Mouse (Mus musculus) thymus, postnatal 0 days (tissue): ENCODE data around the gene Wdr13. TPM values are rescaled to one million over a fixed set of nuclear protein-coding genes. Genes with fewer than 3 reads are reported as not detected.
A peak's percentile ranks its signal among the peaks of the same experiment; 100 is the strongest.
"Not testable (repeated sequence)": the region's sequence is repeated elsewhere in the genome, so short reads cannot be mapped to it uniquely, and the experiment has no call there.

Experiments used
- DNase-seq: peaks from one replicate; pipeline ENCODE4 v3.0.0-alpha.2; 2015; ENCODE audit warnings: low spot score
- polyA plus RNA-seq: library from polyadenylated mRNA; unstranded; fragments of >200 nt; fragmentation: Nextera tagmentation; extraction: Ambion mirVana; gene quantifications from 2 replicates; pipeline ENCODE4 v1.2.1, GENCODE M21; 2015

Gene Wdr13
- polyA plus RNA-seq, 1 experiment from 2014 or later = 13.3 TPM

GRCm38 (mm10) chrX:8105019-8105418 is 27.7 kb downstream of the Wdr13 start:
- DNase-seq = no peak

GRCm38 (mm10) chrX:8102213-8102668 is 30.5 kb downstream of the Wdr13 start:
- DNase-seq = no peak

- peak; percentile 19 for DNase-seq
These were observed 31.7 kb downstream of the Wdr13 start for GRCm38 (mm10) chrX:8101017-8101416.

- no peak for DNase-seq
These were observed 33.3 kb downstream of the Wdr13 start for GRCm38 (mm10) chrX:8099435-8099834.

- peak; percentile 95 for DNase-seq
These were observed 35.9 kb downstream of the Wdr13 start for GRCm38 (mm10) chrX:8096787-8097242.

GRCm38 (mm10) chrX:8096068-8096786 is 36.5 kb downstream of the Wdr13 start:
- DNase-seq = not testable (repeated sequence)

GRCm38 (mm10) chrX:8095546-8095945 is 37.1 kb downstream of the Wdr13 start:
- no peak for DNase-seq

- not testable (repeated sequence) for DNase-seq
These were observed 41.7 kb downstream of the Wdr13 start for GRCm38 (mm10) chrX:8090954-8091347.

- DNase-seq = peak; percentile 73
These were observed 42.2 kb downstream of the Wdr13 start, which contains the start of gene Was for GRCm38 (mm10) chrX:8090346-8090953. Gene Was, minus strand, starts transcription at chrX:8090498.

- DNase-seq = no peak
These were observed 42.9 kb downstream of the Wdr13 start for GRCm38 (mm10) chrX:8089746-8090145.

GRCm38 (mm10) chrX:8085611-8086010 is 47.1 kb downstream of the Wdr13 start:
- no peak for DNase-seq

GRCm38 (mm10) chrX:8084771-8085259 is 47.9 kb downstream of the Wdr13 start:
- DNase-seq = no peak

GRCm38 (mm10) chrX:8075104-8075503 is 57.6 kb downstream of the Wdr13 start:
- DNase-seq = no peak

GRCm38 (mm10) chrX:8074430-8075014 is 58.2 kb downstream of the Wdr13 start, which contains the start of gene Suv39h1:
Gene Suv39h1, minus strand, starts transcription at chrX:8074760.
- peak; percentile 94 for DNase-seq

GRCm38 (mm10) chrX:8073881-8074429 is 58.7 kb downstream of the Wdr13 start:
- DNase-seq = peak; percentile 33

Other genes starting within 250 kb of the Wdr13 start
- 24.5 and 28.3 TPM in 2 replicates for gene Slc35a2, start 248.9 kb downstream of the Wdr13 start, polyA plus RNA-seq
- 142 and 154 TPM in 2 replicates for gene Pqbp1, start 233.6 kb downstream of the Wdr13 start, polyA plus RNA-seq
- gene Timm17b, start 233.5 kb downstream of the Wdr13 start, polyA plus RNA-seq = 118 and 135 TPM in 2 replicates
- not detected in 2 replicates for gene Gm10491, start 225.1 kb downstream of the Wdr13 start, polyA plus RNA-seq
- gene Gm10490, start 223.3 kb downstream of the Wdr13 start, polyA plus RNA-seq = not detected in 2 replicates
- 0.18 and 0.21 TPM in 2 replicates for gene Pcsk1n, start 213.1 kb downstream of the Wdr13 start, polyA plus RNA-seq
- not detected in 2 replicates for gene Eras, start 204.3 kb downstream of the Wdr13 start, polyA plus RNA-seq
- gene Hdac6, start 185.0 kb downstream of the Wdr13 start, polyA plus RNA-seq = 10.0 and 10.3 TPM in 2 replicates
- 2.9 and 3.1 TPM in 2 replicates for gene Gata1, start 154.8 kb downstream of the Wdr13 start, polyA plus RNA-seq
- 0.27 TPM in 1 of 2 replicates, not detected in the other for gene Glod5, start 114.4 kb downstream of the Wdr13 start, polyA plus RNA-seq
- 60.7 and 62.4 TPM in 2 replicates for gene Suv39h1, start 58.1 kb downstream of the Wdr13 start, polyA plus RNA-seq
- gene Was, start 42.4 kb downstream of the Wdr13 start, polyA plus RNA-seq = 13.7 and 18.2 TPM in 2 replicates
- gene Rbm3, start 13.0 kb upstream of the Wdr13 start, polyA plus RNA-seq = 1,171 and 1,412 TPM in 2 replicates
- gene Tbc1d25, start 43.3 kb upstream of the Wdr13 start, polyA plus RNA-seq = 10.7 and 12.0 TPM in 2 replicates
- 53.4 and 59.1 TPM in 2 replicates for gene Ebp, start 60.6 kb upstream of the Wdr13 start, polyA plus RNA-seq
- gene Porcn, start 73.6 kb upstream of the Wdr13 start, polyA plus RNA-seq = 0.60 and 0.64 TPM in 2 replicates
- gene Ftsj1, start 119.5 kb upstream of the Wdr13 start, polyA plus RNA-seq = 30.2 and 35.9 TPM in 2 replicates
- 0.16 and 0.26 TPM in 2 replicates for gene Slc38a5, start 138.2 kb upstream of the Wdr13 start, polyA plus RNA-seq
- not detected in 2 replicates for gene Ssxb10, start 194.5 kb upstream of the Wdr13 start, polyA plus RNA-seq
- gene Ssxb9, start 234.1 kb upstream of the Wdr13 start, polyA plus RNA-seq = not detected in 2 replicates